Mouse (Mus musculus): ENCODE measurements at regions not wholly inside any gene's neighbourhood (a gene's known extent, or its start where the extent isn't known, plus 50 kb on each side); places are given as distances from the start of the nearest gene placed in this dataset.

- 0 out of 2 replicates have a peak, but pooled peaks cover 2% of the 10 kb centered on the region for H3K9me3 ChIP-seq
- no peaks in the 10 kb centered on the region for H3K4me1 ChIP-seq
- H3K36me3 ChIP-seq: no peaks in the 10 kb centered on the region
- no peak overlapping the region for H3K4me3 ChIP-seq
- H3K9ac ChIP-seq (replicated peaks): no peak overlapping the region
- no peak overlapping the region for H3K27ac ChIP-seq (replicated peaks)
- no peaks in the 10 kb centered on the region for H3K27me3 ChIP-seq
- 72% methylated on average over 7 of the region's 7 CpGs for WGBS
- no peak for ATAC-seq (ENCODE audit: low FRiP score, low read depth)
- no peak overlapping the region for H3K4me2 ChIP-seq (replicated peaks)
Observed at GRCm38 (mm10) chr3:52502223-52502622, 234.1 kb downstream of the Foxo1 start.

GRCm38 (mm10) chr3:52501614-52502013 lies 233.5 kb downstream of the Foxo1 start:
- Histone ChIP-seq H3K4me3 (no peak overlapping the region), H3K36me3 (no peaks in the 10 kb centered on the region), H3K4me2 (replicated peaks) (no peak overlapping the region), H3K9me3 (no peaks in the 10 kb centered on the region), H3K27ac (replicated peaks) (no peak overlapping the region), H3K9ac (replicated peaks) (no peak overlapping the region), H3K27me3 (no peaks in the 10 kb centered on the region), H3K4me1 (no peaks in the 10 kb centered on the region)
- ATAC-seq (ENCODE audit: low FRiP score, low read depth): no peak
- WGBS: 88% methylated on average over 8 of the region's 8 CpGs

- no peak overlapping the region for H3K4me2 ChIP-seq (replicated peaks)
- no peaks in the 10 kb centered on the region for H3K4me1 ChIP-seq
- no peak overlapping the region for H3K4me3 ChIP-seq
- no peaks in the 10 kb centered on the region for H3K36me3 ChIP-seq
- H3K27ac ChIP-seq (replicated peaks): no peak overlapping the region
- ATAC-seq (ENCODE audit: low FRiP score, low read depth): no peak
- no peaks in the 10 kb centered on the region for H3K27me3 ChIP-seq
- H3K9me3 ChIP-seq: no peaks in the 10 kb centered on the region
- no peak overlapping the region for H3K9ac ChIP-seq (replicated peaks)
- WGBS: 86% methylated on average over 6 of the region's 6 CpGs
Observed at GRCm38 (mm10) chr3:52500026-52500425, 231.9 kb downstream of the Foxo1 start.

GRCm38 (mm10) chr3:52499581-52499980 lies 231.4 kb downstream of the Foxo1 start:
- ATAC-seq (ENCODE audit: low FRiP score, low read depth): no peak
- no peak overlapping the region for H3K27ac ChIP-seq (replicated peaks)
- no peak overlapping the region for H3K4me3 ChIP-seq
- no peaks in the 10 kb centered on the region for H3K27me3 ChIP-seq
- no peak overlapping the region for H3K4me2 ChIP-seq (replicated peaks)
- WGBS: 92% methylated on average over 1 of the region's 1 CpGs
- H3K9ac ChIP-seq (replicated peaks): no peak overlapping the region
- no peaks in the 10 kb centered on the region for H3K4me1 ChIP-seq
- no peaks in the 10 kb centered on the region for H3K36me3 ChIP-seq
- no peaks in the 10 kb centered on the region for H3K9me3 ChIP-seq

- WGBS: 76% methylated on average over 15 of the region's 15 CpGs
- Histone ChIP-seq H3K36me3 (no peaks in the 10 kb centered on the region), H3K4me3 (no peak overlapping the region), H3K4me2 (replicated peaks) (no peak overlapping the region), H3K27ac (replicated peaks) (no peak overlapping the region), H3K9ac (replicated peaks) (no peak overlapping the region), H3K27me3 (no peaks in the 10 kb centered on the region), H3K4me1 (no peaks in the 10 kb centered on the region), H3K9me3 (no peaks in the 10 kb centered on the region)
- ATAC-seq (ENCODE audit: low FRiP score, low read depth): no peak
Observed at GRCm38 (mm10) chr3:52498506-52499228, 230.5 kb downstream of the Foxo1 start.

GRCm38 (mm10) chr3:52496965-52497364 lies 228.8 kb downstream of the Foxo1 start:
- no peak for ATAC-seq (ENCODE audit: low FRiP score, low read depth)
- no peak overlapping the region for H3K4me3 ChIP-seq
- no peak overlapping the region for H3K4me2 ChIP-seq (replicated peaks)
- WGBS: 76% methylated on average over 4 of the region's 4 CpGs
- H3K9me3 ChIP-seq: no peaks in the 10 kb centered on the region
- no peak overlapping the region for H3K27ac ChIP-seq (replicated peaks)
- no peaks in the 10 kb centered on the region for H3K4me1 ChIP-seq
- H3K9ac ChIP-seq (replicated peaks): no peak overlapping the region
- no peaks in the 10 kb centered on the region for H3K27me3 ChIP-seq
- H3K36me3 ChIP-seq: no peaks in the 10 kb centered on the region

- H3K9me3 ChIP-seq: no peaks in the 10 kb centered on the region
- H3K4me3 ChIP-seq: no peak overlapping the region
- no peak overlapping the region for H3K9ac ChIP-seq (replicated peaks)
- no peak overlapping the region for H3K27ac ChIP-seq (replicated peaks)
- H3K27me3 ChIP-seq: no peaks in the 10 kb centered on the region
- no peak for ATAC-seq (ENCODE audit: low FRiP score, low read depth)
- H3K4me1 ChIP-seq: no peaks in the 10 kb centered on the region
- H3K36me3 ChIP-seq: no peaks in the 10 kb centered on the region
- H3K4me2 ChIP-seq (replicated peaks): no peak overlapping the region
Observed at GRCm38 (mm10) chr3:52495401-52495800, 227.3 kb downstream of the Foxo1 start.

- H3K27me3 ChIP-seq: no peaks in the 10 kb centered on the region
- H3K36me3 ChIP-seq: no peaks in the 10 kb centered on the region
- H3K9me3 ChIP-seq: no peaks in the 10 kb centered on the region
- no peaks in the 10 kb centered on the region for H3K4me1 ChIP-seq
- no peak for ATAC-seq (ENCODE audit: low FRiP score, low read depth)
- H3K9ac ChIP-seq (replicated peaks): no peak overlapping the region
- H3K27ac ChIP-seq (replicated peaks): no peak overlapping the region
- H3K4me3 ChIP-seq: no peak overlapping the region
- H3K4me2 ChIP-seq (replicated peaks): no peak overlapping the region
- WGBS: 72% methylated on average over 2 of the region's 2 CpGs
Observed at GRCm38 (mm10) chr3:52494924-52495323, 226.8 kb downstream of the Foxo1 start.

GRCm38 (mm10) chr3:52479186-52479585 lies 211.1 kb downstream of the Foxo1 start:
- H3K27me3 ChIP-seq: no peaks in the 10 kb centered on the region
- H3K4me1 ChIP-seq: no peaks in the 10 kb centered on the region; the same call in 1 of the 2 replicates
- ATAC-seq (ENCODE audit: low FRiP score, low read depth): no peak
- no peak overlapping the region for H3K4me2 ChIP-seq (replicated peaks)
- no peak overlapping the region for H3K4me3 ChIP-seq
- H3K9ac ChIP-seq (replicated peaks): no peak overlapping the region
- no peaks in the 10 kb centered on the region for H3K9me3 ChIP-seq
- WGBS: 84% methylated on average over 5 of the region's 5 CpGs
- H3K27ac ChIP-seq (replicated peaks): no peak overlapping the region
- no peaks in the 10 kb centered on the region for H3K36me3 ChIP-seq

GRCm38 (mm10) chr3:52469900-52470299 lies 201.8 kb downstream of the Foxo1 start:
- Histone ChIP-seq H3K4me1 (no peaks in the 10 kb centered on the region), H3K36me3 (no peaks in the 10 kb centered on the region; the same call in 1 of the 2 replicates), H3K4me2 (replicated peaks) (no peak overlapping the region), H3K27ac (replicated peaks) (no peak overlapping the region), H3K9me3 (peaks cover 16% of the 10 kb centered on the region), H3K4me3 (no peak overlapping the region), H3K9ac (replicated peaks) (no peak overlapping the region), H3K27me3 (no peaks in the 10 kb centered on the region)
- 81% methylated on average over 4 of the region's 4 CpGs for WGBS
- ATAC-seq (ENCODE audit: low FRiP score, low read depth): no peak

- H3K9ac ChIP-seq (replicated peaks): no peak overlapping the region
- H3K36me3 ChIP-seq: no peaks in the 10 kb centered on the region; the same call in 1 of the 2 replicates
- no peak for ATAC-seq (ENCODE audit: low FRiP score, low read depth)
- 86% methylated on average over 5 of the region's 5 CpGs for WGBS
- no peak overlapping the region for H3K27ac ChIP-seq (replicated peaks)
- H3K4me3 ChIP-seq: no peak overlapping the region
- H3K9me3 ChIP-seq: peaks cover 16% of the 10 kb centered on the region
- H3K4me1 ChIP-seq: no peaks in the 10 kb centered on the region
- H3K27me3 ChIP-seq: no peaks in the 10 kb centered on the region
- H3K4me2 ChIP-seq (replicated peaks): no peak overlapping the region
Observed at GRCm38 (mm10) chr3:52469397-52469796, 201.3 kb downstream of the Foxo1 start.

GRCm38 (mm10) chr3:52468326-52468725 lies 200.2 kb downstream of the Foxo1 start:
- no peak overlapping the region for H3K4me3 ChIP-seq
- no peaks in the 10 kb centered on the region; the same call in 1 of the 2 replicates for H3K36me3 ChIP-seq
- no peak for ATAC-seq (ENCODE audit: low FRiP score, low read depth)
- WGBS: 94% methylated on average over 8 of the region's 8 CpGs
- H3K9ac ChIP-seq (replicated peaks): no peak overlapping the region
- no peak overlapping the region for H3K27ac ChIP-seq (replicated peaks)
- H3K4me2 ChIP-seq (replicated peaks): no peak overlapping the region
- no peaks in the 10 kb centered on the region for H3K27me3 ChIP-seq
- H3K9me3 ChIP-seq: peaks cover 16% of the 10 kb centered on the region
- H3K4me1 ChIP-seq: no peaks in the 10 kb centered on the region

- Histone ChIP-seq H3K4me2 (replicated peaks) (no peak overlapping the region), H3K4me1 (no peaks in the 10 kb centered on the region), H3K9me3 (peaks cover 16% of the 10 kb centered on the region), H3K4me3 (no peak overlapping the region), H3K9ac (replicated peaks) (no peak overlapping the region), H3K27me3 (no peaks in the 10 kb centered on the region), H3K27ac (replicated peaks) (no peak overlapping the region), H3K36me3 (no peaks in the 10 kb centered on the region; the same call in 1 of the 2 replicates)
- ATAC-seq (ENCODE audit: low FRiP score, low read depth): no peak
- WGBS: 91% methylated on average over 3 of the region's 3 CpGs
Observed at GRCm38 (mm10) chr3:52467876-52468275, 199.7 kb downstream of the Foxo1 start.
